Mouse (Mus musculus): ENCODE measurements around the gene Pbrm1.

Pbrm1 gene

GRCm38 (mm10) chr14:31165010-31165409 lies 146.1 kb downstream of the Pbrm1 start:
- intact Hi-C loops (cut with DNase I) = no loop called here

- intact Hi-C loops (cut with DNase I) = no loop called here
Measured at GRCm38 (mm10) chr14:31165458-31165857, 146.5 kb downstream of the Pbrm1 start.

- intact Hi-C loops (cut with DNase I) = no loop called here
Measured at GRCm38 (mm10) chr14:31165991-31166630, 147.2 kb downstream of the Pbrm1 start.

- intact Hi-C loops (cut with DNase I) = no loop called here
Measured at GRCm38 (mm10) chr14:31166827-31167226, 147.9 kb downstream of the Pbrm1 start.

GRCm38 (mm10) chr14:31168425-31168824 lies 149.5 kb downstream of the Pbrm1 start, which contains the start of gene Stab1:
Gene Stab1, minus strand, starts transcription at chr14:31168641.
- intact Hi-C loops (cut with DNase I) = no loop called here

GRCm38 (mm10) chr14:31169508-31169907 lies 150.6 kb downstream of the Pbrm1 start:
- intact Hi-C loops (cut with DNase I) = no loop called here

- intact Hi-C loops (cut with DNase I) = no loop called here
Measured at GRCm38 (mm10) chr14:31170963-31171362, 152.0 kb downstream of the Pbrm1 start.

Data from adrenal gland (tissue).